8 mouse cellular contexts compared by ENCODE assay signal in the genomic region with DNA sequence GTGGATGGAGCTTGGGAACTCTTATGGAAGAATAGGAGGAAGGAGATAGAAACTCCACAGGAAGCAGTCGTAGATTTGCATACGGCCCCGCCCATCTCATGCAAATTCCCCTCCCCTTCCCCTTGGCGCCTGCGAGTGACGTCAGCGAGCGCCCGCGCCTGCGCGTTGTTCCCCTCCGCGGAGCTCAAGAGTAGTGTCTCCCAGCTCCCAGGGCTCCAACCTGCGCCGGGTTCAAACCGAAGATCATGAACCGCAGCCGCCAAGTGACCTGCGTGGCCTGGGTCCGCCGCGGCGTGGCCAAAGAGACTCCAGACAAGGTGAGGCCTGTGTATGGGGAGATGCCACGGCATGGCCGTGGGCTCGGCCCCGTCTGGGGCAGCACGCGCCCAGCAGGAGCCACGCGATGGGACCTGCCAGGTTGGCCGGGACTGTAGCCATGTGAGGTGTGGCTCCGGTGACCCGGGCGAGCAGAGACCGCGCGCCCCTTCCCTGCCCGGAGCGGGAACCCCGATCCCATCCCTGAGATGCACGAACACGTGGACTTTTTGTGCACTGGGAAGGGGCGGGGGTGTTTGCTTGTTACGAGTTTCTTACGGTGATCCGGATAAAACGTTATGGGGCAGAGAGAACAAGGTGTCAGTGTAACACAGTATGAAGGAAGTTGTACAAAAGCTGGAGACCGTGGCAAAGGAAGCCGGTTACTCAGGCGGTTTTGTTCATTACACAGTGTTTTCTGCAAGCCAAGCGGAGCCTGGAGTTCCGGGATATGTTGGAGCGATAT. TPM values are rescaled to one million over a fixed set of nuclear protein-coding genes. Genes with fewer than 3 reads are reported as not detected.
DNase-seq lines count a peak whose midpoint lies in the region; ATAC-seq lines count a peak whose summit lies in the region.

No protein-coding gene starts in this region.

- H3K9me3 ChIP-seq in hindbrain, embryonic 16.5 days (ENCODE audit: control insufficient read depth, low read length): no peaks in the 10 kb centered on the region

- ATAC-seq in hindbrain, embryonic 16.5 days: peak; percentile 97

- peaks cover 15% of the 10 kb centered on the region for H3K36me3 ChIP-seq in hindbrain, embryonic 16.5 days (ENCODE audit: control insufficient read depth, insufficient read depth, low read length)
- H3K36me3 ChIP-seq in macrophage (ENCODE audit: inconsistent target): peaks cover 22% of the 10 kb centered on the region; the same call in 1 of the 2 replicates

- peak overlapping the region; percentile 100 for H3K4me3 ChIP-seq in hindbrain, embryonic 16.5 days (ENCODE audit: low read length)
- peak overlapping the region; percentile 80 for H3K4me3 ChIP-seq in macrophage (ENCODE audit: inconsistent target)

- H3K27ac ChIP-seq in hindbrain, embryonic 16.5 days (ENCODE audit: low read depth, low read length): peak overlapping the region; percentile 59; the same call in 1 of the 2 replicates
- no peak overlapping the region for H3K27ac ChIP-seq in macrophage

- peak overlapping the region; percentile 94 for H3K9ac ChIP-seq in hindbrain, embryonic 16.5 days (ENCODE audit: low read depth, low read length)

- peak; percentile 76 for DNase-seq in WW6 (ENCODE audit: low read depth, low spot score)
- DNase-seq in cerebellum, postnatal 4 days (ENCODE audit: low spot score in 2 of 2): peak; percentile 84 to 90
- DNase-seq in gastrocnemius, adult 18-20 months (ENCODE audit: low spot score): peak; percentile 91
- DNase-seq in left cerebral cortex, adult 18-20 months (ENCODE audit: low spot score in 2 of 2): peak; percentile 90 to 95
- DNase-seq in right cerebral cortex, adult 18-20 months: peak; percentile 94
- DNase-seq in urinary bladder, postnatal 10 days (ENCODE audit: low spot score): peak; percentile 67

- no peaks in the 10 kb centered on the region for H3K27me3 ChIP-seq in hindbrain, embryonic 16.5 days (replicated peaks; ENCODE audit: control insufficient read depth, insufficient read depth, low read length)

- peak overlapping the region; percentile 90 for H3K4me2 ChIP-seq in hindbrain, embryonic 16.5 days (ENCODE audit: low read length)

- under 1% methylated on average over 50 of the region's 55 CpGs for WGBS in hindbrain, embryonic 16.5 days
- WGBS in macrophage (ENCODE audit: missing documents): under 1% methylated on average over 54 of the region's 55 CpGs

- peaks cover 20% of the 10 kb centered on the region for H3K79me2 ChIP-seq in macrophage (ENCODE audit: inconsistent target)

- peaks cover 12% of the 10 kb centered on the region for H3K4me1 ChIP-seq in hindbrain, embryonic 16.5 days (ENCODE audit: control insufficient read depth, insufficient read depth, low read depth, low read length)

RNA-seq across cellular contexts. Expression of gene Pwp1, which starts 42.6 kb away (rescaled TPM):
- total RNA-seq in gastrocnemius, adult 18-20 months (2021): 10 to 100 TPM; 17.1 to 17.5 TPM
- polyA plus RNA-seq in hindbrain, embryonic 16.5 days (2015; fragmentation: Nextera tagmentation; extraction: Ambion mirVana): 63.7 and 66.8 TPM in 2 replicates
- total RNA-seq in left cerebral cortex, adult 18-20 months (2021): 10 to 100 TPM; 17.9 to 20.1 TPM
- 100 to 1,000 TPM in 2 of 26 experiments, 10 to 100 TPM in 21, 1 to 10 TPM in 3; 4.5 to 102 (median 25.4) TPM for total RNA-seq in macrophage (2018; cell fraction: chromatin; rRNA removed)
- 10 to 100 TPM; 19.3 to 74.3 (median 33.5) TPM for total RNA-seq in macrophage (2018; cell fraction: cytosol; rRNA removed)
- 10 to 100 TPM in 22 of 26 experiments, 1 to 10 TPM in 4; 7.2 to 67.0 (median 26.4) TPM for total RNA-seq in macrophage (2018; cell fraction: nucleus; rRNA removed)
- 15.8 to 40.9 TPM (median 22.5 TPM) in 3 replicates for polyA plus RNA-seq in macrophage (2018)

RNA-seq across cellular contexts. Expression of gene Prdm4, which starts 45.1 kb away (rescaled TPM):
- 10 to 100 TPM; 13.4 to 17.1 TPM for total RNA-seq in gastrocnemius, adult 18-20 months (2021)
- 18.4 and 21.6 TPM in 2 replicates for polyA plus RNA-seq in hindbrain, embryonic 16.5 days (2015; fragmentation: Nextera tagmentation; extraction: Ambion mirVana)
- 10 to 100 TPM; 28.1 to 28.7 TPM for total RNA-seq in left cerebral cortex, adult 18-20 months (2021)
- total RNA-seq in macrophage (2018; cell fraction: chromatin; rRNA removed): 10 to 100 TPM; 26.4 to 90.7 (median 47.6) TPM
- 10 to 100 TPM; 15.5 to 27.9 (median 17.5) TPM for total RNA-seq in macrophage (2018; cell fraction: cytosol; rRNA removed)
- total RNA-seq in macrophage (2018; cell fraction: nucleus; rRNA removed): 10 to 100 TPM; 24.0 to 73.8 (median 41.9) TPM
- 11.4 to 15.1 TPM (median 12.8 TPM) in 3 replicates for polyA plus RNA-seq in macrophage (2018)

RNA-seq across cellular contexts. Expression of gene Ascl4, which starts 55.6 kb away (rescaled TPM):
- not detected for total RNA-seq in gastrocnemius, adult 18-20 months (2021)
- 0.21 and 0.42 TPM in 2 replicates for polyA plus RNA-seq in hindbrain, embryonic 16.5 days (2015; fragmentation: Nextera tagmentation; extraction: Ambion mirVana)
- under 1 TPM; 0.23 to 0.49 TPM for total RNA-seq in left cerebral cortex, adult 18-20 months (2021)
- total RNA-seq in macrophage (2018; cell fraction: chromatin; rRNA removed): not detected
- total RNA-seq in macrophage (2018; cell fraction: cytosol; rRNA removed): not detected
- total RNA-seq in macrophage (2018; cell fraction: nucleus; rRNA removed): not detected
- not detected in 3 replicates for polyA plus RNA-seq in macrophage (2018)
